Mouse (Mus musculus): Measurements from ENCODE around the gene Ankrd6. TPM values are rescaled to one million over a fixed set of nuclear protein-coding genes. Genes with fewer than 3 reads are reported as not detected.

Ankrd6 gene
- total RNA-seq, 2 experiments from 2014 or later = 39.4 to 43.2 TPM

GRCm38 (mm10) chr4:32757430-32757829 is 193.2 kb downstream of the Ankrd6 start:
- no peak for DNase-seq

Other genes with a start within 250 kb of the Ankrd6 start
- 10 to 100 TPM; 36.2 to 37.0 TPM for gene Lyrm2, start 150.6 kb downstream of the Ankrd6 start, total RNA-seq (2021)
- 10 to 100 TPM; 59.8 to 65.4 TPM for gene Rragd, start 32.2 kb upstream of the Ankrd6 start, total RNA-seq (2021)
- gene Ube2j1, start 80.6 kb upstream of the Ankrd6 start, total RNA-seq (2021) = 100 to 1,000 TPM in 1 of 2 experiments, 10 to 100 TPM in 1; 98.5 to 104 TPM
- under 1 TPM; 0.85 to 0.96 TPM for gene Gabrr2, start 112.2 kb upstream of the Ankrd6 start, total RNA-seq (2021)
- under 1 TPM in 1 of 2 experiments, not detected in 1; 0.20 TPM for gene Gabrr1, start 181.7 kb upstream of the Ankrd6 start, total RNA-seq (2021)
- 1 to 10 TPM; 7.9 to 9.9 TPM for gene Pm20d2, start 238.9 kb upstream of the Ankrd6 start, total RNA-seq (2021)